Mouse (Mus musculus): ENCODE data around the gene Adcy2. TPM values are rescaled to one million over a fixed set of nuclear protein-coding genes. Genes with fewer than 3 reads are reported as not detected.

Gene Adcy2
- total and polyA plus RNA-seq, 3 experiments = not detected

GRCm38 (mm10) chr13:68572247-68572646 is 427.1 kb downstream of the Adcy2 start:
- Histone ChIP-seq H3K4me3 (replicated peaks in 1 of 3; ENCODE audit: low read depth in 2 of 3, low read length in 2 of 3, poor library complexity in 1 of 3) (no peak overlapping the region), H3K9me3 (replicated peaks; ENCODE audit: low read length) (no peaks in the 10 kb centered on the region), H3K79me2 (replicated peaks; ENCODE audit: control insufficient read depth, extremely low read depth, insufficient read depth, poor library complexity, severe bottlenecking) (no peaks in the 10 kb centered on the region), H3K27me3 (replicated peaks) (no peaks in the 10 kb centered on the region), H3K4me1 (ENCODE audit: control insufficient read depth in 1 of 2, insufficient read depth in 2 of 2) (no peaks in the 10 kb centered on the region), H3K27ac (ENCODE audit: insufficient read depth, low read depth) (no peak overlapping the region), H3K36me3 (replicated peaks in 1 of 2; ENCODE audit: control insufficient read depth in 1 of 2, insufficient read depth in 1 of 2, low read length in 1 of 2) (peaks cover 65 to 94% of the 10 kb centered on the region in 2 experiments), H3K4me2 (ENCODE audit: insufficient read depth, low read depth, poor library complexity, severe bottlenecking) (no peak overlapping the region), H3K9ac (ENCODE audit: insufficient read depth, low read depth) (no peak overlapping the region)
- dilution Hi-C loops (cut with MboI; ENCODE audit: extremely low pct_ligation_motif_present, extremely low pct_unique_long_range_greater_than_20kb, low sequenced_read_pairs) (no loop called here), in situ Hi-C loops (cut with MboI; ENCODE audit: low pct_ligation_motif_present, low pct_unique_long_range_greater_than_20kb, low sequenced_read_pairs) (no loop called here)
- TF ChIP-seq MYC (IDR thresholded peaks at IDR 0.05; ENCODE audit: low read depth, low read length) = no peak
- DNase-seq (ENCODE audit: extremely low read depth) = no peak
